Comparison of ENCODE assay signal across 10 mouse cellular contexts in genomic region chr16:96671603-96672374, GRCm38 (mm10).
DNase-seq lines count a peak whose midpoint lies in the region; ATAC-seq and TF ChIP-seq lines count a peak whose summit lies in the region.
"Had no signal": no experiment of that assay in that cellular context is flagged by ENCODE, and none has a peak within 500 bp of the region (broad histone marks: within the 10 kb centered on the region; RNA-seq: fewer than 3 reads in every experiment).

No protein-coding gene starts in this region.

- no peak overlapping the region for H3K4me2 ChIP-seq in forebrain, embryonic 14.5 days (ENCODE audit: low read length)
- no peak overlapping the region for H3K4me2 ChIP-seq in forebrain, embryonic 12.5 days
- H3K4me2 ChIP-seq in liver, embryonic 14.5 days (ENCODE audit: low read depth) = no peak overlapping the region
- H3K4me2 ChIP-seq in liver, embryonic 12.5 days = no peak overlapping the region
- H3K4me2 ChIP-seq: heart, embryonic 15.5 days had no signal

- TF ChIP-seq EP300 in liver, embryonic 14.5 days (IDR thresholded peaks at IDR 0.05; ENCODE audit: low read depth) = no peak

- H3K27ac ChIP-seq in forebrain, embryonic 14.5 days (ENCODE audit: low read depth, low read length) = no peak overlapping the region
- no peak overlapping the region for H3K27ac ChIP-seq in forebrain, embryonic 12.5 days
- H3K27ac ChIP-seq in liver, embryonic 14.5 days = no peak overlapping the region
- no peak overlapping the region for H3K27ac ChIP-seq in liver, embryonic 12.5 days
- H3K27ac ChIP-seq: heart, embryonic 15.5 days had no signal

- no peak overlapping the region for H3K9ac ChIP-seq in forebrain, embryonic 14.5 days (ENCODE audit: low read length)
- no peak overlapping the region for H3K9ac ChIP-seq in forebrain, embryonic 12.5 days
- no peak overlapping the region for H3K9ac ChIP-seq in liver, embryonic 14.5 days (replicated peaks)
- no peak overlapping the region for H3K9ac ChIP-seq in liver, embryonic 12.5 days
- H3K9ac ChIP-seq: heart, embryonic 15.5 days had no signal

- H3K4me3 ChIP-seq in forebrain, embryonic 14.5 days (ENCODE audit: low read depth, low read length) = no peak overlapping the region
- no peak overlapping the region for H3K4me3 ChIP-seq in forebrain, embryonic 12.5 days (replicated peaks)
- H3K4me3 ChIP-seq in liver, embryonic 14.5 days (ENCODE audit: insufficient read depth in 1 of 2, low read depth in 2 of 2, low read length in 2 of 2) = no peak overlapping the region
- H3K4me3 ChIP-seq in liver, embryonic 12.5 days = no peak overlapping the region
- H3K4me3 ChIP-seq: heart, embryonic 15.5 days; myocyte had no signal

- no peaks in the 10 kb centered on the region for H3K36me3 ChIP-seq in forebrain, embryonic 14.5 days (ENCODE audit: control insufficient read depth, insufficient read depth, low read length)
- no peaks in the 10 kb centered on the region for H3K36me3 ChIP-seq in forebrain, embryonic 12.5 days (replicated peaks)
- no peaks in the 10 kb centered on the region for H3K36me3 ChIP-seq in liver, embryonic 14.5 days (replicated peaks; ENCODE audit: control insufficient read depth, insufficient read depth, low read depth)
- no peaks in the 10 kb centered on the region for H3K36me3 ChIP-seq in liver, embryonic 12.5 days
- H3K36me3 ChIP-seq in splenic B cell, adult 2 months (ENCODE audit: control insufficient read depth, insufficient read depth, low read length, poor library complexity, severe bottlenecking) = no peaks in the 10 kb centered on the region
- H3K36me3 ChIP-seq: heart, embryonic 15.5 days had no signal

- peak; percentile 80 for DNase-seq in forebrain, embryonic 14.5 days (ENCODE audit: low spot score)
- DNase-seq in liver, embryonic 14.5 days (ENCODE audit: low read depth in 3 of 3, low spot score in 3 of 3) = no peak
- peak; percentile 8 for DNase-seq in c-Kit-positive CD71-negative TER-119-negative erythroid progenitor cells, embryonic 14.5 days (ENCODE audit: low read depth)
- peak; percentile 12 to 29 for DNase-seq in kidney, postnatal 36 days
- DNase-seq in splenic B cell, adult 2 months (ENCODE audit: low read depth, low spot score) = peak; percentile 70
- no peak for DNase-seq in frontal cortex, postnatal 14 days (ENCODE audit: low spot score in 2 of 2)

- H3K4me1 ChIP-seq in forebrain, embryonic 14.5 days (ENCODE audit: control insufficient read depth, insufficient read depth, low read length) = peaks cover 10% of the 10 kb centered on the region; the same call in 1 of the 2 replicates
- peaks cover 11% of the 10 kb centered on the region; the same call in 1 of the 2 replicates for H3K4me1 ChIP-seq in forebrain, embryonic 12.5 days
- H3K4me1 ChIP-seq in liver, embryonic 14.5 days (replicated peaks; ENCODE audit: control insufficient read depth in 2 of 2, insufficient read depth in 2 of 2, low read length in 1 of 2) = no peaks in the 10 kb centered on the region
- no peaks in the 10 kb centered on the region for H3K4me1 ChIP-seq in liver, embryonic 12.5 days
- H3K4me1 ChIP-seq: heart, embryonic 15.5 days had no signal

- H3K9me3 ChIP-seq in forebrain, embryonic 14.5 days (replicated peaks; ENCODE audit: control insufficient read depth, low read length) = no peaks in the 10 kb centered on the region
- no peaks in the 10 kb centered on the region for H3K9me3 ChIP-seq in forebrain, embryonic 12.5 days
- no peaks in the 10 kb centered on the region for H3K9me3 ChIP-seq in liver, embryonic 14.5 days (ENCODE audit: control insufficient read depth, low read length)
- no peaks in the 10 kb centered on the region for H3K9me3 ChIP-seq in liver, embryonic 12.5 days (replicated peaks)
- H3K9me3 ChIP-seq: heart, embryonic 15.5 days had no signal

- TF ChIP-seq CTCF in liver, embryonic 14.5 days (IDR thresholded peaks at IDR 0.05; ENCODE audit: low read depth) = peak; percentile 46

- 64% methylated on average over 11 of the region's 11 CpGs for WGBS in forebrain, embryonic 14.5 days
- 67% methylated on average over 11 of the region's 11 CpGs for WGBS in forebrain, embryonic 12.5 days
- 50% methylated on average over 11 of the region's 11 CpGs for WGBS in liver, embryonic 14.5 days (ENCODE audit: insufficient replicate concordance)
- 52% methylated on average over 11 of the region's 11 CpGs for WGBS in liver, embryonic 12.5 days (ENCODE audit: insufficient replicate concordance)

- ATAC-seq in forebrain, embryonic 14.5 days = no peak
- no peak for ATAC-seq in forebrain, embryonic 12.5 days (ENCODE audit: low FRiP score)
- ATAC-seq in liver, embryonic 14.5 days (ENCODE audit: insufficient read depth) = no peak
- no peak for ATAC-seq in liver, embryonic 12.5 days

- no peaks in the 10 kb centered on the region for H3K27me3 ChIP-seq in forebrain, embryonic 14.5 days (replicated peaks; ENCODE audit: control insufficient read depth, insufficient read depth, low read length)
- no peaks in the 10 kb centered on the region; the same call in 1 of the 2 replicates for H3K27me3 ChIP-seq in forebrain, embryonic 12.5 days
- H3K27me3 ChIP-seq in liver, embryonic 14.5 days (ENCODE audit: control insufficient read depth, insufficient read depth, low read length) = no peaks in the 10 kb centered on the region
- H3K27me3 ChIP-seq in liver, embryonic 12.5 days (replicated peaks) = 0 out of 2 replicates have a peak, but pooled peaks cover 5% of the 10 kb centered on the region
- no peaks in the 10 kb centered on the region for H3K27me3 ChIP-seq in splenic B cell, adult 2 months (ENCODE audit: control insufficient read depth, insufficient read depth, low read length, poor library complexity, severe bottlenecking)

Comparison
In these comparisons a context has a peak if more than half of its experiments do, and no peak if none do; other contexts are left out.
1. DNase-seq: peak in forebrain, embryonic 14.5 days (single experiment), c-Kit-positive CD71-negative TER-119-negative erythroid progenitor cells, embryonic 14.5 days (single experiment), kidney, postnatal 36 days (2 of 2) and splenic B cell, adult 2 months (single experiment); none in liver, embryonic 14.5 days (0 of 3) and frontal cortex, postnatal 14 days (0 of 2).